Mouse (Mus musculus) heart, embryonic 15.5 days (tissue): Measurements from ENCODE around the gene Pknox2. TPM values are rescaled to one million over a fixed set of nuclear protein-coding genes. Genes with fewer than 3 reads are reported as not detected.

Experiments
- ATAC-seq: fragments of 200-750 bp; cut with Nextera tagmentation; replicated peaks from 2 replicates; pipeline ENCODE4 v1.8.0; 2017; ENCODE audit warnings: low read depth, moderate TSS enrichment; ENCODE audit not compliant: insufficient number of reproducible peaks, insufficient read depth, low FRiP score
- H3K27ac ChIP-seq: fragments of 300-500 bp; sonication (generic); 2 replicates; pipeline ENCODE4 v1.5.1; 2015; ENCODE audit warnings: mild to moderate bottlenecking, inconsistent platforms
- H3K27me3 ChIP-seq: fragments of 300-500 bp; sonication (generic); 2 replicates; pipeline ENCODE4 v1.6.1; 2015; ENCODE audit warnings: inconsistent platforms
- H3K36me3 ChIP-seq: fragments of 300-500 bp; sonication (generic); 2 replicates; pipeline ENCODE4 v1.6.1; 2015; ENCODE audit warnings: mild to moderate bottlenecking, inconsistent platforms
- H3K4me1 ChIP-seq: fragments of 300-500 bp; sonication (generic); replicated peaks from 2 replicates; pipeline ENCODE4 v1.6.1; 2015; ENCODE audit warnings: inconsistent platforms
- H3K4me2 ChIP-seq: fragments of 300-500 bp; sonication (generic); 2 replicates; pipeline ENCODE4 v1.6.1; 2015; ENCODE audit warnings: inconsistent platforms, mild to moderate bottlenecking, moderate library complexity
- H3K4me3 ChIP-seq: fragments of 300-500 bp; sonication (generic); 2 replicates; pipeline ENCODE4 v1.5.1; 2015; ENCODE audit warnings: mild to moderate bottlenecking, inconsistent platforms
- H3K9ac ChIP-seq: fragments of 300-500 bp; sonication (generic); 2 replicates; pipeline ENCODE4 v1.6.1; 2015; ENCODE audit warnings: mild to moderate bottlenecking, inconsistent platforms
- H3K9me3 ChIP-seq: fragments of 300-500 bp; sonication (generic); replicated peaks from 2 replicates; pipeline ENCODE4 v1.6.1; 2016; ENCODE audit warnings: inconsistent platforms
- WGBS: fragments of 180-500 bp; shearing (Covaris S2); methylation state at CpG from one replicate; pipeline ENCODE4 v1.1.7; 2015; ENCODE audit warnings: mixed read lengths; 5-methylcytosine and 5-hydroxymethylcytosine counted together
- polyA plus RNA-seq: library from polyadenylated mRNA; unstranded; fragments of >200 nt; fragmentation: Nextera tagmentation; extraction: Ambion mirVana; gene quantifications from 2 replicates; pipeline ENCODE4 v1.2.1, GENCODE M21; 2015

Pknox2 gene
- polyA plus RNA-seq, 1 experiment from 2014 or later: 4.6 TPM

GRCm38 (mm10) chr9:37025913-37026312 lies 121.3 kb downstream of the Pknox2 start:
- H3K27me3 ChIP-seq: no peaks in the 10 kb centered on the region
- H3K36me3 ChIP-seq: no peaks in the 10 kb centered on the region
- no peak overlapping the region for H3K27ac ChIP-seq
- no peak overlapping the region for H3K4me2 ChIP-seq
- no peak overlapping the region for H3K4me3 ChIP-seq
- no peak overlapping the region for H3K9ac ChIP-seq
- no peaks in the 10 kb centered on the region for H3K9me3 ChIP-seq
- WGBS: 60% methylated on average over 3 of the region's 3 CpGs
- ATAC-seq: no peak
- peaks cover 22% of the 10 kb centered on the region for H3K4me1 ChIP-seq

GRCm38 (mm10) chr9:37021586-37022230 lies 125.5 kb downstream of the Pknox2 start:
- Histone ChIP-seq H3K4me2 (no peak overlapping the region), H3K4me3 (no peak overlapping the region), H3K27me3 (no peaks in the 10 kb centered on the region), H3K9ac (no peak overlapping the region), H3K36me3 (no peaks in the 10 kb centered on the region), H3K27ac (0 out of 2 replicates have a peak overlapping the region, but pooled peaks have one; percentile 4), H3K9me3 (no peaks in the 10 kb centered on the region), H3K4me1 (peaks cover 14% of the 10 kb centered on the region)
- ATAC-seq: 0 out of 2 replicates have a peak, but pooled peaks have one; percentile 24
- 19% methylated on average over 3 of the region's 3 CpGs for WGBS

- 80% methylated on average over 1 of the region's 1 CpGs for WGBS
- no peak for ATAC-seq
- no peak overlapping the region for H3K9ac ChIP-seq
- no peak overlapping the region for H3K4me3 ChIP-seq
- no peak overlapping the region for H3K27ac ChIP-seq
- no peaks in the 10 kb centered on the region for H3K36me3 ChIP-seq
- peaks cover 27% of the 10 kb centered on the region for H3K4me1 ChIP-seq
- H3K4me2 ChIP-seq: no peak overlapping the region
- no peaks in the 10 kb centered on the region for H3K9me3 ChIP-seq
- H3K27me3 ChIP-seq: no peaks in the 10 kb centered on the region
Measured at GRCm38 (mm10) chr9:37018154-37018553, 129.1 kb downstream of the Pknox2 start.

- no peak overlapping the region for H3K27ac ChIP-seq
- no peak overlapping the region for H3K4me3 ChIP-seq
- no peak overlapping the region for H3K9ac ChIP-seq
- WGBS: 63% methylated on average over 7 of the region's 7 CpGs
- peaks cover 26% of the 10 kb centered on the region for H3K4me1 ChIP-seq
- H3K4me2 ChIP-seq: no peak overlapping the region
- no peak for ATAC-seq
- H3K36me3 ChIP-seq: no peaks in the 10 kb centered on the region
- H3K9me3 ChIP-seq: no peaks in the 10 kb centered on the region
- no peaks in the 10 kb centered on the region for H3K27me3 ChIP-seq
Measured at GRCm38 (mm10) chr9:37017169-37017568, 130.0 kb downstream of the Pknox2 start.

- no peak for ATAC-seq
- H3K4me2 ChIP-seq: no peak overlapping the region
- H3K9me3 ChIP-seq: no peaks in the 10 kb centered on the region
- H3K9ac ChIP-seq: no peak overlapping the region
- no peaks in the 10 kb centered on the region for H3K27me3 ChIP-seq
- H3K4me3 ChIP-seq: no peak overlapping the region
- H3K36me3 ChIP-seq: no peaks in the 10 kb centered on the region
- peaks cover 19% of the 10 kb centered on the region for H3K4me1 ChIP-seq
- H3K27ac ChIP-seq: no peak overlapping the region
Measured at GRCm38 (mm10) chr9:37016165-37016564, 131.0 kb downstream of the Pknox2 start.

- H3K9ac ChIP-seq: no peak overlapping the region
- H3K36me3 ChIP-seq: no peaks in the 10 kb centered on the region
- no peak overlapping the region for H3K27ac ChIP-seq
- H3K4me3 ChIP-seq: no peak overlapping the region
- H3K4me1 ChIP-seq: peaks cover 19% of the 10 kb centered on the region
- WGBS: 16% methylated on average over 8 of the region's 8 CpGs
- H3K27me3 ChIP-seq: no peaks in the 10 kb centered on the region
- peak; percentile 70 for ATAC-seq
- H3K9me3 ChIP-seq: no peaks in the 10 kb centered on the region
- H3K4me2 ChIP-seq: no peak overlapping the region
Measured at GRCm38 (mm10) chr9:37013565-37013964, 133.6 kb downstream of the Pknox2 start.

- peaks cover 6% of the 10 kb centered on the region for H3K4me1 ChIP-seq
- H3K9me3 ChIP-seq: no peaks in the 10 kb centered on the region
- H3K9ac ChIP-seq: no peak overlapping the region
- H3K4me2 ChIP-seq: no peak overlapping the region
- ATAC-seq: no peak
- H3K36me3 ChIP-seq: no peaks in the 10 kb centered on the region
- no peak overlapping the region for H3K27ac ChIP-seq
- no peak overlapping the region for H3K4me3 ChIP-seq
- WGBS: 32% methylated on average over 5 of the region's 5 CpGs
- no peaks in the 10 kb centered on the region for H3K27me3 ChIP-seq
Measured at GRCm38 (mm10) chr9:37008090-37008489, 139.1 kb downstream of the Pknox2 start.

GRCm38 (mm10) chr9:37004676-37005075 lies 142.5 kb downstream of the Pknox2 start:
- Histone ChIP-seq H3K4me3 (no peak overlapping the region), H3K27ac (no peak overlapping the region), H3K9ac (no peak overlapping the region), H3K36me3 (no peaks in the 10 kb centered on the region), H3K27me3 (no peaks in the 10 kb centered on the region), H3K4me2 (no peak overlapping the region), H3K9me3 (no peaks in the 10 kb centered on the region), H3K4me1 (peaks cover 5% of the 10 kb centered on the region; the same call in 1 of the 2 replicates)
- 38% methylated on average over 6 of the region's 6 CpGs for WGBS
- ATAC-seq: no peak

- Histone ChIP-seq H3K4me1 (no peaks in the 10 kb centered on the region), H3K4me2 (no peak overlapping the region), H3K4me3 (no peak overlapping the region), H3K9me3 (no peaks in the 10 kb centered on the region), H3K27me3 (no peaks in the 10 kb centered on the region), H3K27ac (no peak overlapping the region), H3K9ac (no peak overlapping the region), H3K36me3 (no peaks in the 10 kb centered on the region)
- 51% methylated on average over 7 of the region's 7 CpGs for WGBS
- ATAC-seq: no peak
Measured at GRCm38 (mm10) chr9:37001935-37002535, 145.2 kb downstream of the Pknox2 start.

GRCm38 (mm10) chr9:36999393-36999792 lies 147.8 kb downstream of the Pknox2 start:
- no peak overlapping the region for H3K4me3 ChIP-seq
- 85% methylated on average over 3 of the region's 3 CpGs for WGBS
- no peak overlapping the region for H3K27ac ChIP-seq
- no peak overlapping the region for H3K4me2 ChIP-seq
- no peaks in the 10 kb centered on the region for H3K4me1 ChIP-seq
- H3K9ac ChIP-seq: no peak overlapping the region
- H3K9me3 ChIP-seq: no peaks in the 10 kb centered on the region
- H3K36me3 ChIP-seq: no peaks in the 10 kb centered on the region
- ATAC-seq: no peak
- H3K27me3 ChIP-seq: no peaks in the 10 kb centered on the region

GRCm38 (mm10) chr9:36990626-36991368 lies 156.4 kb downstream of the Pknox2 start:
- no peak overlapping the region for H3K9ac ChIP-seq
- H3K4me2 ChIP-seq: no peak overlapping the region
- no peaks in the 10 kb centered on the region for H3K36me3 ChIP-seq
- H3K4me3 ChIP-seq: no peak overlapping the region
- H3K27me3 ChIP-seq: no peaks in the 10 kb centered on the region
- H3K4me1 ChIP-seq: 0 out of 2 replicates have a peak, but pooled peaks cover 5% of the 10 kb centered on the region
- no peaks in the 10 kb centered on the region for H3K9me3 ChIP-seq
- no peak overlapping the region for H3K27ac ChIP-seq
- WGBS: 50% methylated on average over 13 of the region's 13 CpGs
- ATAC-seq: no peak
